Mouse (Mus musculus): Measurements from ENCODE around the gene Cdk19. TPM values are rescaled to one million over a fixed set of nuclear protein-coding genes. Genes with fewer than 3 reads are reported as not detected.

Gene Cdk19
- polyA plus RNA-seq, 1 experiment from 2014 or later = 7.3 TPM

- ATAC-seq (replicated peaks; ENCODE audit: low FRiP score, low read depth) = peak; percentile 98
- under 1% methylated on average over 67 of the region's 76 CpGs for WGBS
- no peaks in the 10 kb centered on the region for H3K36me3 ChIP-seq (ENCODE audit: insufficient read depth, low read length)
- peak overlapping the region; percentile 86 for H3K9ac ChIP-seq (ENCODE audit: low read depth, low read length)
- peak overlapping the region; percentile 97 for H3K27ac ChIP-seq
- no peak for TF ChIP-seq CTCF (IDR thresholded peaks at IDR 0.05; ENCODE audit: low read depth)
- H3K4me3 ChIP-seq (replicated peaks; ENCODE audit: low read depth, low read length) = peak overlapping the region; percentile 74
- H3K4me1 ChIP-seq (replicated peaks; ENCODE audit: insufficient read depth, low read length) = peaks cover 4% of the 10 kb centered on the region; the same call in 1 of the 2 replicates
- peak overlapping the region; percentile 70 for H3K4me2 ChIP-seq (ENCODE audit: low read length)
- DNase-seq (ENCODE audit: low spot score) = peak; percentile 99
- H3K27me3 ChIP-seq (ENCODE audit: insufficient read depth, low read length) = no peaks in the 10 kb centered on the region
- no peaks in the 10 kb centered on the region for H3K9me3 ChIP-seq (replicated peaks; ENCODE audit: low read length)
These were observed 9.5 kb downstream of the Cdk19 start for GRCm38 (mm10) chr10:40348566-40349536.

- Histone ChIP-seq H3K4me1 (replicated peaks; ENCODE audit: insufficient read depth, low read length) (peaks cover 4% of the 10 kb centered on the region; the same call in 1 of the 2 replicates), H3K9me3 (replicated peaks; ENCODE audit: low read length) (no peaks in the 10 kb centered on the region), H3K4me3 (replicated peaks; ENCODE audit: low read depth, low read length) (peak overlapping the region; percentile 74), H3K27ac (peak overlapping the region; percentile 89), H3K9ac (ENCODE audit: low read depth, low read length) (peak overlapping the region; percentile 86), H3K4me2 (ENCODE audit: low read length) (peak overlapping the region; percentile 64), H3K36me3 (ENCODE audit: insufficient read depth, low read length) (no peaks in the 10 kb centered on the region), H3K27me3 (ENCODE audit: insufficient read depth, low read length) (no peaks in the 10 kb centered on the region)
- DNase-seq (ENCODE audit: low spot score) (peak; percentile 82), ATAC-seq (replicated peaks; ENCODE audit: low FRiP score, low read depth) (peak; percentile 26)
- TF ChIP-seq CTCF (IDR thresholded peaks at IDR 0.05; ENCODE audit: low read depth) = peak; percentile 44
- WGBS = under 1% methylated on average over 60 of the region's 62 CpGs
These were observed 10.3 kb downstream of the Cdk19 start for GRCm38 (mm10) chr10:40349631-40350177.

DNA sequence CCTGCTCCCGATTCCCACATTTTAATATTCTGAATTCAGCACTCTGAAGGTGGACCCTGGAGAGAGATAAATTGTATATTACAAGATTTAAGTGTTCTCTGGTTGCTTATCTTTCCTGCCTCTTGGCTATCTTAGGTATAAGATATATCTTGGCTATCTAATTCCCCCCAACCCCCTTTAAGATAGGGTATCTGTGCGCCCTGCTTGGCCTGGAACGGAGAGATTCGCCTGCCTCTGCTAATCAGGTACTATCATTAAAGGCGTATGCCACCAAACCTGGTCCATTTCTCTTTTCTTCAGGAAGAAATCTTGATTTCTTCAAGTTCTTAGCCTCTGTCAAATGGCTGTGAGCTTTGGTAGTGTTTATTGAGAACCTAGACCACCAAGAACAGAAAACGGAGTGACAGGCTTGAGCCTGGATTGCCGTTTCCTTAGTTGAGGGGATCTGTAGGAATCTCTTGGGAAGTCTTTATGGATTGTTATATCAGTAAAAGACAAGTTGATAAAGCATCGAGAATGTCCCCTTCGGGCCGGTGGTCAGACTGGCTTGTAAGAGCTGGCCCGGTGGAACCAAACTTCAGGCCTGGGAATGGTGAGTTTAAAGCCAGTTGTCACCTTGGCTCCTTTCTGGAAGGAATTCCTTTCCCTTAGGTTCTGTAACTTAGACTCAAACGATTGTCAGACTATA lies 11.0 kb downstream of the Cdk19 start:
- no peak for TF ChIP-seq CTCF (IDR thresholded peaks at IDR 0.05; ENCODE audit: low read depth)
- Histone ChIP-seq H3K9me3 (replicated peaks; ENCODE audit: low read length) (no peaks in the 10 kb centered on the region), H3K4me2 (ENCODE audit: low read length) (peak overlapping the region; percentile 64), H3K27me3 (ENCODE audit: insufficient read depth, low read length) (no peaks in the 10 kb centered on the region), H3K9ac (ENCODE audit: low read depth, low read length) (peak overlapping the region; percentile 86), H3K27ac (no peak overlapping the region), H3K4me3 (replicated peaks; ENCODE audit: low read depth, low read length) (peak overlapping the region; percentile 74), H3K36me3 (ENCODE audit: insufficient read depth, low read length) (no peaks in the 10 kb centered on the region), H3K4me1 (replicated peaks; ENCODE audit: insufficient read depth, low read length) (peaks cover 4% of the 10 kb centered on the region; the same call in 1 of the 2 replicates)
- 55% methylated on average over 12 of the region's 12 CpGs for WGBS
- DNase-seq (ENCODE audit: low spot score) (no peak), ATAC-seq (replicated peaks; ENCODE audit: low FRiP score, low read depth) (no peak)

- H3K9me3 ChIP-seq (replicated peaks; ENCODE audit: low read length) = no peaks in the 10 kb centered on the region
- H3K4me2 ChIP-seq (ENCODE audit: low read length) = peak overlapping the region; percentile 64; the same call in 1 of the 2 replicates
- H3K9ac ChIP-seq (ENCODE audit: low read depth, low read length) = no peak overlapping the region
- H3K36me3 ChIP-seq (ENCODE audit: insufficient read depth, low read length) = no peaks in the 10 kb centered on the region
- no peak overlapping the region for H3K4me3 ChIP-seq (replicated peaks; ENCODE audit: low read depth, low read length)
- ATAC-seq (replicated peaks; ENCODE audit: low FRiP score, low read depth) (no peak), DNase-seq (ENCODE audit: low spot score) (no peak)
- H3K27ac ChIP-seq = no peak overlapping the region
- WGBS = 70% methylated on average over 4 of the region's 4 CpGs
- H3K4me1 ChIP-seq (replicated peaks; ENCODE audit: insufficient read depth, low read length) = peaks cover 4% of the 10 kb centered on the region; the same call in 1 of the 2 replicates
- no peaks in the 10 kb centered on the region for H3K27me3 ChIP-seq (ENCODE audit: insufficient read depth, low read length)
- TF ChIP-seq CTCF (IDR thresholded peaks at IDR 0.05; ENCODE audit: low read depth) = no peak
These were observed 11.8 kb downstream of the Cdk19 start for GRCm38 (mm10) chr10:40351156-40351555.

DNA sequence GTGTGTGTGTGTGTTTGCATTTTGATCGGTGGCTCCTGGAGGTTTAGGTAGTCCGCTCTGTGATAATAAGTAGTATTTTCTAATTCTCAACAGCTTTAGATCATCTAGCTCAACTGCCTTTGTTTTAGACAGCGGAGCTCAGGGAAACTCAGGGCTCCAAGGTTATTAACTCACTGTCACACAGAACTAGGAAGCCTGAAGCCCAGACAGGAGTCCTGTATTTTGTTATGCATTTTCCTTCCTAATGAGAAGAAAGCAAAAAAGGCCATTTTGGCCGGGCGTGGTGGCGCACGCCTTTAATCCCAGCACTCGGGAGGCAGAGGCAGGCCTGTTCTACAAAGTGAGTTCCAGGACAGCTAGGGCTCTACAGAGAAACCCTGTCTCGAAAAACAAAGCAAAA lies 14.7 kb downstream of the Cdk19 start:
- no peak overlapping the region for H3K9ac ChIP-seq (ENCODE audit: low read depth, low read length)
- H3K36me3 ChIP-seq (ENCODE audit: insufficient read depth, low read length) = no peaks in the 10 kb centered on the region
- DNase-seq (ENCODE audit: low spot score) (no peak), ATAC-seq (replicated peaks; ENCODE audit: low FRiP score, low read depth) (no peak)
- WGBS = 89% methylated on average over 9 of the region's 9 CpGs
- no peak for TF ChIP-seq CTCF (IDR thresholded peaks at IDR 0.05; ENCODE audit: low read depth)
- H3K4me1 ChIP-seq (replicated peaks; ENCODE audit: insufficient read depth, low read length) = peaks cover 4% of the 10 kb centered on the region; the same call in 1 of the 2 replicates
- no peaks in the 10 kb centered on the region for H3K9me3 ChIP-seq (replicated peaks; ENCODE audit: low read length)
- no peak overlapping the region for H3K4me2 ChIP-seq (ENCODE audit: low read length)
- no peak overlapping the region for H3K4me3 ChIP-seq (replicated peaks; ENCODE audit: low read depth, low read length)
- H3K27ac ChIP-seq = no peak overlapping the region
- no peaks in the 10 kb centered on the region for H3K27me3 ChIP-seq (ENCODE audit: insufficient read depth, low read length)

GRCm38 (mm10) chr10:40354556-40354955 lies 15.2 kb downstream of the Cdk19 start:
- no peak overlapping the region for H3K4me3 ChIP-seq (replicated peaks; ENCODE audit: low read depth, low read length)
- no peak overlapping the region for H3K9ac ChIP-seq (ENCODE audit: low read depth, low read length)
- TF ChIP-seq CTCF (IDR thresholded peaks at IDR 0.05; ENCODE audit: low read depth) = no peak
- no peaks in the 10 kb centered on the region for H3K36me3 ChIP-seq (ENCODE audit: insufficient read depth, low read length)
- DNase-seq (ENCODE audit: low spot score) = no peak
- H3K4me2 ChIP-seq (ENCODE audit: low read length) = no peak overlapping the region
- no peaks in the 10 kb centered on the region for H3K9me3 ChIP-seq (replicated peaks; ENCODE audit: low read length)
- no peak for ATAC-seq (replicated peaks; ENCODE audit: low FRiP score, low read depth)
- no peak overlapping the region for H3K27ac ChIP-seq
- no peaks in the 10 kb centered on the region for H3K27me3 ChIP-seq (ENCODE audit: insufficient read depth, low read length)
- WGBS = 79% methylated on average over 1 of the region's 1 CpGs
- peaks cover 4% of the 10 kb centered on the region; the same call in 1 of the 2 replicates for H3K4me1 ChIP-seq (replicated peaks; ENCODE audit: insufficient read depth, low read length)

All from kidney, postnatal 0 days (tissue).